Mouse (Mus musculus) liver, embryonic 12.5 days (tissue): ENCODE data around the gene Bcl2l13. TPM values are rescaled to one million over a fixed set of nuclear protein-coding genes. Genes with fewer than 3 reads are reported as not detected.

Experiments used
- ATAC-seq: fragments of 200-750 bp; cut with Nextera tagmentation; 2 replicates; pipeline ENCODE4 v1.8.0; 2017; ENCODE audit warnings: moderate number of reproducible peaks, mild to moderate bottlenecking, moderate library complexity
- H3K27ac ChIP-seq: fragments of 300-500 bp; sonication (generic); 2 replicates; pipeline ENCODE4 v1.5.1; 2016; ENCODE audit warnings: mild to moderate bottlenecking
- H3K27me3 ChIP-seq: fragments of 300-500 bp; sonication (generic); replicated peaks from 2 replicates; pipeline ENCODE4 v1.6.1; 2016; ENCODE audit warnings: mild to moderate bottlenecking, moderate library complexity
- H3K36me3 ChIP-seq: fragments of 300-500 bp; sonication (generic); 2 replicates; pipeline ENCODE4 v1.6.1; 2016; ENCODE audit warnings: mild to moderate bottlenecking, moderate library complexity
- H3K4me1 ChIP-seq: fragments of 300-500 bp; sonication (generic); 2 replicates; pipeline ENCODE4 v1.6.1; 2016
- H3K4me2 ChIP-seq: fragments of 300-500 bp; sonication (generic); 2 replicates; pipeline ENCODE4 v1.6.1; 2016; ENCODE audit warnings: mild to moderate bottlenecking, moderate library complexity
- H3K4me3 ChIP-seq: fragments of 300-500 bp; sonication (generic); 2 replicates; pipeline ENCODE4 v1.5.1; 2016; ENCODE audit warnings: mild to moderate bottlenecking, moderate library complexity
- H3K9ac ChIP-seq: fragments of 300-500 bp; sonication (generic); 2 replicates; pipeline ENCODE4 v1.6.1; 2016; ENCODE audit warnings: mild to moderate bottlenecking, moderate library complexity
- H3K9me3 ChIP-seq: fragments of 300-500 bp; sonication (generic); replicated peaks from 2 replicates; pipeline ENCODE4 v1.6.1; 2016; ENCODE audit warnings: mild to moderate bottlenecking, moderate library complexity
- WGBS: fragments of 180-500 bp; shearing (Covaris S2); methylation state at CpG from one replicate; pipeline ENCODE4 v1.1.7; 2016; ENCODE audit not compliant: insufficient replicate concordance; 5-methylcytosine and 5-hydroxymethylcytosine counted together
- polyA plus RNA-seq: library from polyadenylated mRNA; unstranded; fragments of >200 nt; fragmentation: Nextera tagmentation; extraction: Ambion mirVana; gene quantifications from 2 replicates; pipeline ENCODE4 v1.2.1, GENCODE M21; 2016

Bcl2l13 gene
- polyA plus RNA-seq, 1 experiment from 2014 or later, result 50.6 TPM

GRCm38 (mm10) chr6:120868824-120869223, 32.8 kb downstream of the Bcl2l13 start:
- H3K27me3 ChIP-seq, result no peaks in the 10 kb centered on the region
- peaks cover 22% of the 10 kb centered on the region for H3K4me1 ChIP-seq
- H3K27ac ChIP-seq, result no peak overlapping the region
- no peak overlapping the region for H3K4me3 ChIP-seq
- H3K4me2 ChIP-seq, result no peak overlapping the region
- 67% methylated on average over 1 of the region's 1 CpGs for WGBS
- no peak overlapping the region for H3K9ac ChIP-seq
- H3K9me3 ChIP-seq, result no peaks in the 10 kb centered on the region
- no peak for ATAC-seq
- H3K36me3 ChIP-seq, result peaks cover 81% of the 10 kb centered on the region

GRCm38 (mm10) chr6:120871286-120871685, 35.3 kb downstream of the Bcl2l13 start:
- no peak for ATAC-seq
- no peak overlapping the region for H3K27ac ChIP-seq
- peaks cover 16% of the 10 kb centered on the region for H3K4me1 ChIP-seq
- H3K9me3 ChIP-seq, result no peaks in the 10 kb centered on the region
- H3K4me2 ChIP-seq, result no peak overlapping the region
- no peak overlapping the region for H3K9ac ChIP-seq
- peaks cover 78% of the 10 kb centered on the region for H3K36me3 ChIP-seq
- H3K4me3 ChIP-seq, result no peak overlapping the region
- 86% methylated on average over 2 of the region's 2 CpGs for WGBS
- no peaks in the 10 kb centered on the region for H3K27me3 ChIP-seq

GRCm38 (mm10) chr6:120873874-120874273, 37.9 kb downstream of the Bcl2l13 start:
- peak; percentile 66 for ATAC-seq
- Histone ChIP-seq H3K9me3 (no peaks in the 10 kb centered on the region), H3K27me3 (no peaks in the 10 kb centered on the region), H3K4me1 (peaks cover 11% of the 10 kb centered on the region), H3K4me3 (no peak overlapping the region), H3K4me2 (no peak overlapping the region), H3K27ac (no peak overlapping the region), H3K36me3 (peaks cover 81% of the 10 kb centered on the region), H3K9ac (no peak overlapping the region)
- 19% methylated on average over 9 of the region's 9 CpGs for WGBS

- WGBS, result 88% methylated on average over 5 of the region's 5 CpGs
- H3K4me2 ChIP-seq, result no peak overlapping the region
- peaks cover 95% of the 10 kb centered on the region for H3K36me3 ChIP-seq
- no peak overlapping the region for H3K27ac ChIP-seq
- H3K27me3 ChIP-seq, result no peaks in the 10 kb centered on the region
- H3K4me1 ChIP-seq, result peaks cover 5% of the 10 kb centered on the region; the same call in 1 of the 2 replicates
- H3K4me3 ChIP-seq, result no peak overlapping the region
- H3K9ac ChIP-seq, result no peak overlapping the region
- no peak for ATAC-seq
- H3K9me3 ChIP-seq, result no peaks in the 10 kb centered on the region
These were observed 43.0 kb downstream of the Bcl2l13 start for GRCm38 (mm10) chr6:120879046-120879445.

GRCm38 (mm10) chr6:120884436-120884835, 48.4 kb downstream of the Bcl2l13 start:
- ATAC-seq, result no peak
- no peaks in the 10 kb centered on the region for H3K27me3 ChIP-seq
- H3K9me3 ChIP-seq, result no peaks in the 10 kb centered on the region
- H3K4me2 ChIP-seq, result no peak overlapping the region
- no peak overlapping the region for H3K4me3 ChIP-seq
- H3K36me3 ChIP-seq, result peaks cover 100% of the 10 kb centered on the region
- H3K27ac ChIP-seq, result no peak overlapping the region
- no peak overlapping the region for H3K9ac ChIP-seq
- H3K4me1 ChIP-seq, result peaks cover 5% of the 10 kb centered on the region; the same call in 1 of the 2 replicates
- WGBS, result 89% methylated on average over 6 of the region's 6 CpGs

GRCm38 (mm10) chr6:120886696-120887095, 50.7 kb downstream of the Bcl2l13 start:
- Histone ChIP-seq H3K27ac (no peak overlapping the region), H3K4me2 (no peak overlapping the region), H3K4me1 (no peaks in the 10 kb centered on the region), H3K27me3 (no peaks in the 10 kb centered on the region), H3K9ac (no peak overlapping the region), H3K36me3 (peaks cover 100% of the 10 kb centered on the region), H3K9me3 (no peaks in the 10 kb centered on the region), H3K4me3 (no peak overlapping the region)
- 93% methylated on average over 17 of the region's 17 CpGs for WGBS
- ATAC-seq, result no peak

- no peak for ATAC-seq
- H3K4me1 ChIP-seq, result no peaks in the 10 kb centered on the region
- H3K27me3 ChIP-seq, result no peaks in the 10 kb centered on the region
- no peak overlapping the region for H3K4me2 ChIP-seq
- peaks cover 89% of the 10 kb centered on the region for H3K36me3 ChIP-seq
- no peak overlapping the region for H3K4me3 ChIP-seq
- no peak overlapping the region for H3K27ac ChIP-seq
- H3K9ac ChIP-seq, result no peak overlapping the region
- no peaks in the 10 kb centered on the region for H3K9me3 ChIP-seq
- WGBS, result 88% methylated on average over 9 of the region's 9 CpGs
These were observed 58.1 kb downstream of the Bcl2l13 start for GRCm38 (mm10) chr6:120894089-120894488.

GRCm38 (mm10) chr6:120894524-120894923, 58.5 kb downstream of the Bcl2l13 start:
- no peak overlapping the region for H3K4me2 ChIP-seq
- H3K36me3 ChIP-seq, result peaks cover 88% of the 10 kb centered on the region
- no peak overlapping the region for H3K27ac ChIP-seq
- WGBS, result 80% methylated on average over 9 of the region's 9 CpGs
- H3K4me1 ChIP-seq, result no peaks in the 10 kb centered on the region
- H3K9me3 ChIP-seq, result no peaks in the 10 kb centered on the region
- H3K4me3 ChIP-seq, result no peak overlapping the region
- no peaks in the 10 kb centered on the region for H3K27me3 ChIP-seq
- no peak overlapping the region for H3K9ac ChIP-seq
- ATAC-seq, result no peak

- Histone ChIP-seq H3K27ac (no peak overlapping the region), H3K4me1 (peaks cover 11% of the 10 kb centered on the region), H3K9me3 (no peaks in the 10 kb centered on the region), H3K4me3 (no peak overlapping the region), H3K36me3 (peaks cover 72% of the 10 kb centered on the region), H3K9ac (no peak overlapping the region), H3K27me3 (no peaks in the 10 kb centered on the region), H3K4me2 (no peak overlapping the region)
- peak; percentile 30 for ATAC-seq
- WGBS, result 65% methylated on average over 6 of the region's 6 CpGs
These were observed 62.3 kb downstream of the Bcl2l13 start for GRCm38 (mm10) chr6:120898188-120898833.

GRCm38 (mm10) chr6:120901776-120902645, 66.0 kb downstream of the Bcl2l13 start:
- no peaks in the 10 kb centered on the region for H3K27me3 ChIP-seq
- no peak overlapping the region for H3K27ac ChIP-seq
- H3K9me3 ChIP-seq, result no peaks in the 10 kb centered on the region
- H3K9ac ChIP-seq, result no peak overlapping the region
- no peak overlapping the region for H3K4me2 ChIP-seq
- WGBS, result 76% methylated on average over 14 of the region's 14 CpGs
- no peak overlapping the region for H3K4me3 ChIP-seq
- peaks cover 38% of the 10 kb centered on the region for H3K4me1 ChIP-seq
- H3K36me3 ChIP-seq, result peaks cover 48% of the 10 kb centered on the region
- ATAC-seq, result no peak

- 42% methylated on average over 5 of the region's 5 CpGs for WGBS
- Histone ChIP-seq H3K9me3 (no peaks in the 10 kb centered on the region), H3K4me3 (no peak overlapping the region), H3K4me2 (no peak overlapping the region), H3K27ac (0 out of 2 replicates have a peak overlapping the region, but pooled peaks have one; percentile 26), H3K36me3 (peaks cover 47% of the 10 kb centered on the region), H3K27me3 (no peaks in the 10 kb centered on the region), H3K4me1 (peaks cover 43% of the 10 kb centered on the region), H3K9ac (no peak overlapping the region)
- peak; percentile 61 for ATAC-seq
These were observed 67.5 kb downstream of the Bcl2l13 start for GRCm38 (mm10) chr6:120903450-120903912.

GRCm38 (mm10) chr6:120903961-120904360, 67.9 kb downstream of the Bcl2l13 start:
- Histone ChIP-seq H3K36me3 (peaks cover 45% of the 10 kb centered on the region), H3K4me3 (no peak overlapping the region), H3K9ac (no peak overlapping the region), H3K4me1 (peaks cover 43% of the 10 kb centered on the region), H3K9me3 (no peaks in the 10 kb centered on the region), H3K4me2 (no peak overlapping the region; the same call in 1 of the 2 replicates), H3K27me3 (no peaks in the 10 kb centered on the region), H3K27ac (0 out of 2 replicates have a peak overlapping the region, but pooled peaks have one; percentile 26)
- ATAC-seq, result no peak
- 68% methylated on average over 11 of the region's 11 CpGs for WGBS
